Mouse (Mus musculus): ENCODE results near the gene Tnfrsf1b. TPM values are rescaled to one million over a fixed set of nuclear protein-coding genes. Genes with fewer than 3 reads are reported as not detected.

The Tnfrsf1b gene
- polyA plus RNA-seq (2011; ENCODE audit: insufficient read depth, insufficient read length, low replicate concordance, missing spikeins), result 3.6 and 14.0 TPM in 2 replicates

GRCm38 (mm10) chr4:145246173-145247011, at the start of gene Tnfrsf1b:
Gene Tnfrsf1b (minus strand): TSS chr4:145246870.
- TF ChIP-seq CTCF (IDR thresholded peaks at IDR 0.05; ENCODE audit: control insufficient read depth, insufficient read depth, low read length), result no peak
- TF ChIP-seq POLR2A (IDR thresholded peaks at IDR 0.05; ENCODE audit: borderline replicate concordance, control insufficient read depth, low read depth, low read length), result peak; percentile 96
- Histone ChIP-seq H3K4me1 (ENCODE audit: control insufficient read depth, insufficient read depth, low read length) (peaks cover 6% of the 10 kb centered on the region; the same call in 1 of the 2 replicates), H3K27ac (ENCODE audit: control insufficient read depth, insufficient read depth, low read depth, low read length, poor library complexity) (peak within 1 kb of the TSS; percentile 90), H3K4me3 (replicated peaks; ENCODE audit: control insufficient read depth, low read depth, low read length) (peak within 1 kb of the TSS; percentile 77)
- under 1% methylated on average over 47 of the region's 47 CpGs for WGBS

GRCm38 (mm10) chr4:145295589-145296300, 49.1 kb upstream of the Tnfrsf1b start:
- Histone ChIP-seq H3K27ac (ENCODE audit: control insufficient read depth, insufficient read depth, low read depth, low read length, poor library complexity) (no peak overlapping the region), H3K4me3 (replicated peaks; ENCODE audit: control insufficient read depth, low read depth, low read length) (no peak overlapping the region), H3K4me1 (ENCODE audit: control insufficient read depth, insufficient read depth, low read length) (no peaks in the 10 kb centered on the region)
- WGBS, result 38% methylated on average over 5 of the region's 5 CpGs
- TF ChIP-seq CTCF (IDR thresholded peaks at IDR 0.05; ENCODE audit: control insufficient read depth, insufficient read depth, low read length), result peak; percentile 79
- TF ChIP-seq POLR2A (IDR thresholded peaks at IDR 0.05; ENCODE audit: borderline replicate concordance, control insufficient read depth, low read depth, low read length), result no peak

GRCm38 (mm10) chr4:145294588-145294987, 47.9 kb upstream of the Tnfrsf1b start:
- Histone ChIP-seq H3K4me3 (replicated peaks; ENCODE audit: control insufficient read depth, low read depth, low read length) (no peak overlapping the region), H3K27ac (ENCODE audit: control insufficient read depth, insufficient read depth, low read depth, low read length, poor library complexity) (no peak overlapping the region), H3K4me1 (ENCODE audit: control insufficient read depth, insufficient read depth, low read length) (no peaks in the 10 kb centered on the region)
- 69% methylated on average over 5 of the region's 5 CpGs for WGBS
- no peak for TF ChIP-seq POLR2A (IDR thresholded peaks at IDR 0.05; ENCODE audit: borderline replicate concordance, control insufficient read depth, low read depth, low read length)

GRCm38 (mm10) chr4:145286369-145287120, 39.9 kb upstream of the Tnfrsf1b start:
- H3K27ac ChIP-seq (ENCODE audit: control insufficient read depth, insufficient read depth, low read depth, low read length, poor library complexity), result no peak overlapping the region
- no peak for TF ChIP-seq POLR2A (IDR thresholded peaks at IDR 0.05; ENCODE audit: borderline replicate concordance, control insufficient read depth, low read depth, low read length)
- TF ChIP-seq CTCF (IDR thresholded peaks at IDR 0.05; ENCODE audit: control insufficient read depth, insufficient read depth, low read length), result no peak
- 39% methylated on average over 4 of the region's 4 CpGs for WGBS

GRCm38 (mm10) chr4:145284675-145285074, 38.0 kb upstream of the Tnfrsf1b start:
- no peaks in the 10 kb centered on the region for H3K4me1 ChIP-seq (ENCODE audit: control insufficient read depth, insufficient read depth, low read length)
- H3K27ac ChIP-seq (ENCODE audit: control insufficient read depth, insufficient read depth, low read depth, low read length, poor library complexity), result no peak overlapping the region
- TF ChIP-seq CTCF (IDR thresholded peaks at IDR 0.05; ENCODE audit: control insufficient read depth, insufficient read depth, low read length) (no peak), POLR2A (IDR thresholded peaks at IDR 0.05; ENCODE audit: borderline replicate concordance, control insufficient read depth, low read depth, low read length) (no peak)
- WGBS, result 81% methylated on average over 4 of the region's 4 CpGs
- no peak overlapping the region for H3K4me3 ChIP-seq (replicated peaks; ENCODE audit: control insufficient read depth, low read depth, low read length)

More at GRCm38 (mm10) chr4:145286369-145287120, 39.9 kb upstream of the Tnfrsf1b start:
- H3K4me1 ChIP-seq (ENCODE audit: control insufficient read depth, insufficient read depth, low read length), result no peaks in the 10 kb centered on the region
- no peak overlapping the region for H3K4me3 ChIP-seq (replicated peaks; ENCODE audit: control insufficient read depth, low read depth, low read length)

GRCm38 (mm10) chr4:145283441-145283840, 36.8 kb upstream of the Tnfrsf1b start:
- Histone ChIP-seq H3K4me3 (replicated peaks; ENCODE audit: control insufficient read depth, low read depth, low read length) (no peak overlapping the region), H3K27ac (ENCODE audit: control insufficient read depth, insufficient read depth, low read depth, low read length, poor library complexity) (no peak overlapping the region), H3K4me1 (ENCODE audit: control insufficient read depth, insufficient read depth, low read length) (no peaks in the 10 kb centered on the region)
- TF ChIP-seq POLR2A (IDR thresholded peaks at IDR 0.05; ENCODE audit: borderline replicate concordance, control insufficient read depth, low read depth, low read length), result no peak
- TF ChIP-seq CTCF (IDR thresholded peaks at IDR 0.05; ENCODE audit: control insufficient read depth, insufficient read depth, low read length), result no peak
- 72% methylated on average over 6 of the region's 6 CpGs for WGBS

- WGBS, result 78% methylated on average over 6 of the region's 6 CpGs
- H3K4me1 ChIP-seq (ENCODE audit: control insufficient read depth, insufficient read depth, low read length), result peaks cover 3% of the 10 kb centered on the region
- no peak overlapping the region for H3K4me3 ChIP-seq (replicated peaks; ENCODE audit: control insufficient read depth, low read depth, low read length)
- TF ChIP-seq CTCF (IDR thresholded peaks at IDR 0.05; ENCODE audit: control insufficient read depth, insufficient read depth, low read length), result no peak
- no peak for TF ChIP-seq POLR2A (IDR thresholded peaks at IDR 0.05; ENCODE audit: borderline replicate concordance, control insufficient read depth, low read depth, low read length)
- no peak overlapping the region for H3K27ac ChIP-seq (ENCODE audit: control insufficient read depth, insufficient read depth, low read depth, low read length, poor library complexity)
Observed at GRCm38 (mm10) chr4:145280966-145281365, 34.3 kb upstream of the Tnfrsf1b start.
